Mouse (Mus musculus) gonadal fat pad, adult 2 months (tissue): ENCODE results near the gene Ntm. TPM values are rescaled to one million over a fixed set of nuclear protein-coding genes. Genes with fewer than 3 reads are reported as not detected.

Experiments
- DNase-seq: peaks from one replicate; pipeline ENCODE4 v3.0.0-alpha.2; 2012; ENCODE audit warnings: low read depth
- polyA plus RNA-seq: library from polyadenylated mRNA; depleted of rRNA; stranded (reverse); fragments of >200 nt; gene quantifications from 2 replicates; pipeline ENCODE4 v1.2.3, GENCODE M21; 2012

Ntm gene
- polyA plus RNA-seq, 1 experiment, result 0.53 TPM

DNA sequence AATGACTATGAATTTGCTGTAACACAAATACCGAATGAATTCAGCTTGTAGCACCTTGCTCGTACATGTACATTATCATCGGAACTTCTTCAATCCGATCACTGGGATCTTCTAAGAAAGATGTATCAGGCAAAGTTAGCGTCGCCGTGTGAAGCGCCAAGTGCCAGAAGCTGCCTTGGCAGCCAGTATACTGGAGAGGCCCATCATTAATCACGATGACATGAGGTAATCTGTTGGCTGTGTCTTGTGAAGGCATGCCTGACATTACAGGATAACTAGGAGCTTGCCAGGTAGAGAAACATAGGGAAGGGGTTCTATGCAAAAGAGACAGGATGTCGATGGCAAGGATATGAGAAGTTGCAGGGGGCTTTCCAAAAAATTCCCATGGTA, 376.6 kb downstream of the Ntm start:
- peak; percentile 14 for DNase-seq

GRCm38 (mm10) chr9:29585746-29586380, 377.1 kb downstream of the Ntm start:
- peak; percentile 5 for DNase-seq

GRCm38 (mm10) chr9:29578226-29578625, 384.7 kb downstream of the Ntm start:
- DNase-seq, result no peak

DNA sequence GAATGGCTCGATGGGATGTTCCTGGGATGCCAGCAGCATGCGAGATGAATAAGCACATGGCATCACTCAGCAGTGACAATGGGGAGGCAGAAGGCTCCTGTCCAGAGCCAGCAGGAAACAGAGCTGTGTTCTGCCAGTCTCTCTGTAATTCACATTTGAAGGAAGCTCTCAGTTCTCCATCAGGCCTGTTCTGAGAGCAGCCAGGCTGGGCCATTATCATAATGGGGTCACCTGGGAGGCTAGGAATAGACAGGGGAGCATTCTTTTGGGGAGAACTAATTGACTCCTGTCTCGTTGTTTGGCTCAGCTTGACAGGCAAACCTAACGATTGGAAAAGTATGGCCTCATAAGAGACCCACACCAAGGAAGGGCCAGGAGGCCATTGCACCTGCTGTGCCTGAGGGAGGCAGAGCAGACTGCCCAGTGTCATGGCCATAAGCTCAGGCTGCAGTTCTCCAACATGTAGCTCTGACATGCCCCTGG, 386.8 kb downstream of the Ntm start:
- no peak for DNase-seq

- DNase-seq, result no peak
These were observed 388.4 kb downstream of the Ntm start for GRCm38 (mm10) chr9:29574548-29574947.

GRCm38 (mm10) chr9:29568571-29568970, 394.4 kb downstream of the Ntm start:
- DNase-seq, result no peak

- DNase-seq, result no peak
These were observed 400.4 kb downstream of the Ntm start for GRCm38 (mm10) chr9:29562419-29563071.

DNA sequence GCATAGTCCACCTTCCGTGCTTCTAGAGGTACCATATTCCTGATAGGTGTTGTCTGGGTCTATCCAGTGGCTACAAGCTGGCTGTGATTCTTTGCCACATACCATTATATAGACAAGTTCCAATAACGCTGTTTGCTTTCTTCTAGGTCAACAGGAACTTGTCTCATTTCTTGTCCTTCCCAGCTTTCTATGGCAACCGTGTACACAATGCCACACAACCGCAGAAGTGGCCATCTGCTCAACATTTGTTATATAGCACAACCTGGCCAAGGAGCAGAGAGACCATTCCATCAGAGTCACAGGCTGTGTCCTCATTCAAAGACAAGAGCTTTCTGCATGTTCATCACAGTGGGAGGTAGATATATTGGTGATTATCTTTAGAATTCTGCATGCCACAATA, 404.0 kb downstream of the Ntm start:
- DNase-seq, result no peak

GRCm38 (mm10) chr9:29550582-29550981, 412.4 kb downstream of the Ntm start:
- DNase-seq, result no peak

- no peak for DNase-seq
These were observed 412.8 kb downstream of the Ntm start for GRCm38 (mm10) chr9:29550107-29550506.

- DNase-seq, result no peak
These were observed 426.5 kb downstream of the Ntm start for GRCm38 (mm10) chr9:29536415-29536814.

DNA sequence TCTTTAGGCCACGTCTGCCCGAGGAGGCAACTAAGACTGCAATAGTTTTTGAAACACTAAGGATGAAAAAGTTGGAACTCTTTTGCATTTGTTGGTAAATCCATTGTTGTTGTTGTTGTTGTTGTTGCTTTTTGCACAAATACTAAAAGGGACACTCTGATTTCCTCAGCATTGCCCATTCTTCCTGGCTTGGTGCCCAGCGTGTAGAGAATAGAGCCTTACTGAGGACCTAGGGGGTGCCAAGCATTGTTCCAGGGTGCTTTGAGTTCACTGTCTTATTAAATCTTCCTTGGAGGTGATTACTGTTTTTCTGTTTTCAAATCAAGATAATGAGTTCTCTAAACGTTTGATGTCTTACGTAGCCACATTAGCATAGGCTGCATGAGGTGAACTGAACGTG, 428.2 kb downstream of the Ntm start:
- no peak for DNase-seq

- no peak for DNase-seq
These were observed 428.6 kb downstream of the Ntm start for GRCm38 (mm10) chr9:29534304-29534703.

DNA sequence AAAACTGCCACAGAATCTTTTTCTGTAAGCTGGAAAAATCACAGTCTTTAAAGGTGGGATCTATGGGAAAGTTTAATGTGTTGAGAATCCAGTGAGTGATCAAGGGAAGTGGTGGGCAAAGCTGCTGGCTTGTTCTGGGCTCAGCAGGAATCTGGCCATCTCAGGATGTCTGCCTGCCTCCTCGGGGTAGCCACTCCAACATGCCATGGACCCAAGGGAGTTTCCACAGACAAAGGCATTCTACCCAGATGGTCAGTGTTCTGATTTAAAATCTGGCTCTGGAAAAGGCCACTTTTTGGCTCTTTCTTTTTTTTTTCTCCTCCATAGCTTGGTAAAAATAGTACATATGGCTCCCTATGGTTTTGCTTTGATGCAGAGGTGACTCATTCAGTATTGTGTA, 429.4 kb downstream of the Ntm start:
- DNase-seq, result no peak

DNA sequence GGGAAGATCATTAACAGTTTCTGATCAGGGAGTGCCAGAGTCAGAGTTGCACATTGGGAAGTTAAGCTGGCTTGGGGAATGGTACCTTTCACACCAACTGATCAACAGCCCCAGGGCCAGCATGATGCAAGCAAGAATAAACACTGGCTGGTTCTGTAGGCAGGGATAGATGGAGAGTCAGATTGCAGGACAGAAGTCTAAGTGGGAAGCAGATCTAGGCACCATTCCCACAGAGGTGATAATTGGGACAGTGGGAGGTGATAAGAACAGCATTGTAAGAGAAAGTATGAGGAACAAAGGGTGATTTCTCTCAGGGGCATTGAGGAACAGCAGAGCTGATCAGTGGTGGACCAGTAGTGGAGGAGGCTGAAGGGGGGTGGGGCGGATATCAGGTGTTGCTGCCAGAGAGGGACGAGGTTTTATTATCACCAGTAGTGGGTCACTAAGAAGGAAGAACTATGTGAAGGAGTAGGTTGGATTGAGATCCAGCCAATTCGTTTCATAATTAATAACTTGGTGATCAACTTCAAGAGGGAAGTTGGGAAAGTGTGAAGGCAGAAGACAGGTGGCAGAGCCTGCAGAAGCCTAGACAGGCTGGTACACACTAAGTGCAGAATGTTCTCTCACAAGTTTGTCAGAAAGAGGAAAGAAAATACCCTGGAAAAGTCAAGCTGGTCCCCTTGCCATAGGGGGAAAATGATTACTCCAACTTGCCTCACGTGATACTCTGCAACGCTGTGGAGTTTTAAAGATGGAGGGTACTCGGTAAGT, 431.6 kb downstream of the Ntm start:
- DNase-seq, result peak; percentile 9

DNA sequence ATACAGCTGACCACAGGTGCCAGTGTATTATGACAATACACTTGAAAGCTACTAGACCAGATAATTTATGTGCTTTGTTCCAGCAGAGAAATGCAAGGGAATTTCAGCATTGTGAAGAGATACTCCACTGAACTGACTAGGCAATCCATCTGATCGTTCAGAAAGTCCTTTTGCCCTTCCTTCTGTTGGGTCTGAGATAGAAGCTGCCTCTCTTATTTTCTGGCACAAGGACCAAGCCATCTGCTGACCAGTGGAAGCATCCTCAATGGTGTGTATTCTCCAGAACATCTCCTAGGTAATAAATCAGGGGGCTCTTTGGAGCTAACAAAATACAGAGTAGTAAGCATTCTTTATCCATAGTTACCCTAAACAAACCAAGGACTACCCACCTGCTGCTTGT, 438.8 kb downstream of the Ntm start:
- no peak for DNase-seq

- DNase-seq, result no peak
These were observed 439.7 kb downstream of the Ntm start for GRCm38 (mm10) chr9:29523221-29523620.

- DNase-seq, result no peak
These were observed 443.8 kb downstream of the Ntm start for GRCm38 (mm10) chr9:29519181-29519580.

GRCm38 (mm10) chr9:29516688-29517087, 446.3 kb downstream of the Ntm start:
- no peak for DNase-seq

DNA sequence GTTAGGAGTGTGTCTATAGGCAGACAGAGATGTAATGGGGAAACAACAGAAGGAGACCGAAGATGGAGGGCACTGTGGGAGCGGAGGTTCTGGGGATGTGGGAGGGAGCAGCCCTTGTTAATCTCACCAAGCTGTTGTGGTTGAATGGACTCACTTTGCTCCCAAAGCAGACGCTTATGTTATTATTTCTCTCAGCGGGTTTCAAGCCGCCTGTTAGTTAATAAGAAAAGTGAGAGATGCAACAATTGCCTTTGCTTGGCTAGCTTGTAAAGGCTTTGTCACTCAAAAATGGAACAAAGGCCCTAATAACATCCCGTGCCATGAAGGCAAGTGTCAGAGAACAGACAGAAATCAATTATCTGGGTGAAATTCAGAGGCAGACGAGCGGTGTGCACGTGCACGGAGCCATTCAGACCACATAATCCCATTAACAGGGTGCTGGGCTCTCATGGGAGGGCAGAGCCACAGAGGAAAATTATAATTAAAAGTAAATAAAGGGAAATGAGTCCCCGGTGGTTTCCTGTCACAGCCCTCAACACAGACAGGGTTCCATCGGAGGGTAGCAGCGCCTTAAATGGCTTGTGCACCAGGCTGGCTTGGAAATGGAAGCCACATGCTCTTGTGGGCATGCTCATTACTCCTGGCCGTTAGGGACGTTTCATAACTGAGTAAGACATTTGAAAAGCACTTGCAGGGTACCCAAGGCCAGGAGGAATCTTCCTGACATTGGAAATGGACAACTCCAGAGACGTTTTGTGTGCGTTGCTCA, 448.2 kb downstream of the Ntm start:
- no peak for DNase-seq

DNA sequence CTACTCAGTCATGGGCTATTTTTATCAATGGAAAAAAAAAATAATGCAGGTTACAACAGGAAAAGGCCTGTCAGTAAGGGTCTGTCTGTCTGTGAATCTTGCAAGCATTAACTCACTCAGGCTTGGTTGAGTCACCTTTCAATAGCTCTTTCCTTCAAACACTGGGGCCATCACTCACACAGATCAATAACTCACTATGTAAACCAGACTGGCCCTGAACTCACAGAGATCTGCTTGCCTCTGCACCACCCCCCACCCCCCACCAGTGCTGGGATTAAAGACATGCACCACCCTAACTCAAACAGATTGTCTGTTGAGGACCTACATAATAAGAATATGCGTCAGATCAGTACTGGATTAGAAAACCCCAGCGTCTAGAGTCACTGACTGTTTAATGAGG, 466.9 kb downstream of the Ntm start:
- no peak for DNase-seq

- no peak for DNase-seq
These were observed 480.7 kb downstream of the Ntm start for GRCm38 (mm10) chr9:29482272-29482671.
